Mouse (Mus musculus) cortical plate, adult 2 months (tissue): ENCODE data around the gene Nfe2.

Source experiments
- CTCF ChIP-seq: fragments of 200-500 bp; IDR thresholded peaks from 2 replicates; pipeline ENCODE4 v1.5.1; 2011; ENCODE audit warnings: mild to moderate bottlenecking, control low read depth, low read length; ENCODE audit not compliant: insufficient read depth; ENCODE audit errors: extremely low read depth
- POLR2A ChIP-seq: fragments of 200-500 bp; IDR thresholded peaks from 2 replicates; pipeline ENCODE4 v1.6.1; 2011; ENCODE audit warnings: mild to moderate bottlenecking, low read length, control low read depth; ENCODE audit not compliant: insufficient read depth; ENCODE audit errors: extremely low read depth

DNA sequence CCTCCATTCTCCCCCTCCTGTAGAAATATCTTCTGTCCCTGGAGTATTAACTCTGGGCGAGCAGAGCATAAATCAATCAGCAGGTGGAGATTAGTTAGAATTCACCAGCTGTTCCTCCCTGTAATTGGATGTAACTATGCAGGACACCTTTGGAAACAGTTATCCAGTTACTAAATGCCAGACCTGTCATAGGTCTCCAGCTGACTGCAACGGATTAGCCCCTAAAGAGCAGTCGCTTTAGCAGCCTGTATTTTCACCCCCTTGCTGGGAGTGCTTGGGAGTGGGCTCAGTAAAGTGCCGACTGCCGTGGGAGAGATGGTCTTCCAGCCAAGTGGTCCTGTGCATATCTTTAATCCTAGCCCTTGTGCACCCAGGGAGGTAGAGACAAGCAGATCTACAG is 31.4 kb upstream of the Nfe2 start:
- TF ChIP-seq CTCF: no peak
- TF ChIP-seq POLR2A: no peak
